Mouse (Mus musculus) thymus, adult 2 months (tissue): Measurements from ENCODE around the gene Trabd2b. TPM values are rescaled to one million over a fixed set of nuclear protein-coding genes. Genes with fewer than 3 reads are reported as not detected.

ENCODE experiments used
- DNase-seq: peaks from one replicate; pipeline ENCODE4 v3.0.0; 2021
- H3K27ac ChIP-seq: fragments of 200-500 bp; 2 replicates; pipeline ENCODE4 v1.5.1; 2012; ENCODE audit warnings: low read length, control low read depth; ENCODE audit not compliant: control insufficient read depth, insufficient read depth
- H3K27me3 ChIP-seq: fragments of 200-500 bp; 2 replicates; pipeline ENCODE4 v1.6.1; 2012; ENCODE audit warnings: mild to moderate bottlenecking, low read length, moderate library complexity, mixed read lengths; ENCODE audit not compliant: control insufficient read depth, insufficient read depth
- H3K36me3 ChIP-seq: fragments of 200-500 bp; 2 replicates; pipeline ENCODE4 v1.6.1; 2012; ENCODE audit warnings: mild to moderate bottlenecking, low read length, moderate library complexity; ENCODE audit not compliant: control insufficient read depth, insufficient read depth
- H3K4me1 ChIP-seq: fragments of 200-500 bp; replicated peaks from 2 replicates; pipeline ENCODE4 v1.6.1; 2012; ENCODE audit warnings: low read length; ENCODE audit not compliant: control insufficient read depth, insufficient read depth
- H3K4me3 ChIP-seq: fragments of 200-500 bp; 2 replicates; pipeline ENCODE4 v1.5.1; 2012; ENCODE audit warnings: mild to moderate bottlenecking, low read length, control low read depth, moderate library complexity; ENCODE audit not compliant: control insufficient read depth, insufficient read depth
- CTCF ChIP-seq: fragments of 200-500 bp; IDR thresholded peaks from 2 replicates; pipeline ENCODE4 v1.5.1; 2012; ENCODE audit warnings: mild to moderate bottlenecking, control low read depth, low read length, moderate library complexity, borderline replicate concordance; ENCODE audit not compliant: control insufficient read depth, poor library complexity, insufficient read depth; ENCODE audit errors: extremely low read depth
- POLR2A ChIP-seq: fragments of 200-500 bp; IDR thresholded peaks from 2 replicates; pipeline ENCODE4 v1.6.1; 2012; ENCODE audit warnings: mild to moderate bottlenecking, low read length, control low read depth, moderate library complexity; ENCODE audit not compliant: control insufficient read depth, poor library complexity, insufficient read depth; ENCODE audit errors: extremely low read depth
- WGBS: fragments of 180-500 bp; shearing (Covaris S2); methylation state at CpG from one replicate; pipeline ENCODE4 v1.1.7; 2018; 5-methylcytosine and 5-hydroxymethylcytosine counted together
- polyA plus RNA-seq: library from polyadenylated mRNA; depleted of rRNA; stranded (reverse); fragments of >200 nt; gene quantifications from 2 replicates; pipeline ENCODE4 v1.2.3, GENCODE M21; 2012; rRNA removed

Trabd2b gene
- polyA plus RNA-seq, 1 experiment = 1.5 TPM

- Histone ChIP-seq H3K27ac (no peak overlapping the region), H3K27me3 (no peaks in the 10 kb centered on the region), H3K4me3 (no peak overlapping the region), H3K4me1 (peaks cover 8% of the 10 kb centered on the region), H3K36me3 (no peaks in the 10 kb centered on the region)
- whole genome bisulfite sequencing = 81% methylated on average over 5 of the region's 5 CpGs
- no peak for DNase-seq
- no peak for TF ChIP-seq CTCF
- TF ChIP-seq POLR2A = no peak
These were observed 245.1 kb downstream of the Trabd2b start for GRCm38 (mm10) chr4:114651606-114652005.

GRCm38 (mm10) chr4:114652400-114652799, 245.9 kb downstream of the Trabd2b start:
- 9% methylated on average over 4 of the region's 4 CpGs for WGBS
- Histone ChIP-seq H3K4me3 (no peak overlapping the region), H3K4me1 (peaks cover 8% of the 10 kb centered on the region)

GRCm38 (mm10) chr4:114657933-114658332, 251.4 kb downstream of the Trabd2b start:
- Histone ChIP-seq H3K36me3 (no peaks in the 10 kb centered on the region), H3K4me3 (no peak overlapping the region), H3K27ac (no peak overlapping the region), H3K27me3 (no peaks in the 10 kb centered on the region), H3K4me1 (peaks cover 4% of the 10 kb centered on the region; the same call in 1 of the 2 replicates)
- 62% methylated on average over 2 of the region's 2 CpGs for WGBS
- no peak for TF ChIP-seq CTCF
- TF ChIP-seq POLR2A = no peak
- no peak for DNase-seq

More at GRCm38 (mm10) chr4:114652400-114652799, 245.9 kb downstream of the Trabd2b start:
- peak; percentile 35 for DNase-seq
- H3K27me3 ChIP-seq = no peaks in the 10 kb centered on the region
- H3K27ac ChIP-seq = no peak overlapping the region; the same call in 1 of the 2 replicates
- TF ChIP-seq POLR2A = no peak
- no peak for TF ChIP-seq CTCF
- H3K36me3 ChIP-seq = no peaks in the 10 kb centered on the region

- WGBS = 89% methylated on average over 5 of the region's 5 CpGs
- Histone ChIP-seq H3K36me3 (no peaks in the 10 kb centered on the region), H3K4me3 (no peak overlapping the region), H3K4me1 (peaks cover 8% of the 10 kb centered on the region), H3K27ac (no peak overlapping the region), H3K27me3 (no peaks in the 10 kb centered on the region)
- TF ChIP-seq CTCF (no peak), POLR2A (no peak)
- DNase-seq = no peak
These were observed 253.4 kb downstream of the Trabd2b start for GRCm38 (mm10) chr4:114659876-114660275.

GRCm38 (mm10) chr4:114664063-114665036, 257.8 kb downstream of the Trabd2b start:
- WGBS = 9% methylated on average over 9 of the region's 9 CpGs
- H3K4me3 ChIP-seq = no peak overlapping the region
- no peak overlapping the region for H3K27ac ChIP-seq
- no peaks in the 10 kb centered on the region for H3K27me3 ChIP-seq
- TF ChIP-seq POLR2A (no peak), CTCF (no peak)
- no peaks in the 10 kb centered on the region for H3K36me3 ChIP-seq
- DNase-seq = no peak
- peaks cover 14% of the 10 kb centered on the region for H3K4me1 ChIP-seq

Other genes starting within 250 kb of the Trabd2b start
- 0.09 TPM in 1 of 2 replicates, not detected in the other for gene Skint11, start 243.3 kb upstream of the Trabd2b start, polyA plus RNA-seq